Mouse (Mus musculus) liver, embryonic 14.5 days (tissue): Measurements from ENCODE around the gene Sox2. TPM values are rescaled to one million over a fixed set of nuclear protein-coding genes. Genes with fewer than 3 reads are reported as not detected.

Source experiments
- ATAC-seq: fragments of 200-750 bp; cut with Nextera tagmentation; 2 replicates; pipeline ENCODE4 v1.8.0; 2017; ENCODE audit warnings: moderate number of reproducible peaks, mild to moderate bottlenecking, moderate library complexity; ENCODE audit not compliant: insufficient read depth
- DNase-seq, 3 experiments: peaks; one replicate each; pipeline ENCODE4 v3.0.0-alpha.2; 2012 to 2013; ENCODE audit warnings: low read depth in 3 of 3, low spot score in 3 of 3
- H3K27ac ChIP-seq: fragments of 300-500 bp; sonication (generic); 2 replicates; pipeline ENCODE4 v1.5.1; 2014; ENCODE audit warnings: moderate library complexity, mild to moderate bottlenecking, control low read depth, inconsistent platforms
- H3K27me3 ChIP-seq: fragments of 300-500 bp; sonication (generic); 2 replicates; pipeline ENCODE4 v1.6.1; 2014; ENCODE audit warnings: mild to moderate bottlenecking, low read length, moderate library complexity; ENCODE audit not compliant: control insufficient read depth, insufficient read depth
- H3K36me3 ChIP-seq: fragments of 300-500 bp; sonication (generic); replicated peaks from 2 replicates; pipeline ENCODE4 v1.6.1; 2014; ENCODE audit warnings: low read depth; ENCODE audit not compliant: control insufficient read depth, insufficient read depth
- H3K4me1 ChIP-seq, 2 experiments: fragments of 200-500 bp in 1 of 2; fragments of 300-500 bp in 1 of 2; sonication (generic) in 1 of 2; replicated peaks; 2 replicates each; pipeline ENCODE4 v1.6.1; 2012 to 2014; ENCODE audit warnings: antibody characterized with exemption in 1 of 2, inconsistent platforms in 1 of 2, low read length in 1 of 2; ENCODE audit not compliant: control insufficient read depth in 2 of 2, insufficient read depth in 2 of 2
- H3K4me2 ChIP-seq: fragments of 300-500 bp; sonication (generic); 2 replicates; pipeline ENCODE4 v1.6.1; 2014; ENCODE audit warnings: low read depth, mild to moderate bottlenecking, control low read depth, moderate library complexity
- H3K4me3 ChIP-seq, 2 experiments: fragments of 200-500 bp in 1 of 2; fragments of 300-500 bp in 1 of 2; sonication (generic) in 1 of 2; 2 replicates each; pipeline ENCODE4 v1.5.1; 2012 to 2014; ENCODE audit warnings: low read depth in 2 of 2, low read length in 2 of 2, mild to moderate bottlenecking in 2 of 2, control low read depth in 1 of 2, inconsistent platforms in 1 of 2, moderate library complexity in 1 of 2; ENCODE audit not compliant: insufficient read depth in 1 of 2
- H3K9ac ChIP-seq: fragments of 300-500 bp; sonication (generic); replicated peaks from 2 replicates; pipeline ENCODE4 v1.6.1; 2014; ENCODE audit warnings: mild to moderate bottlenecking, control low read depth, moderate library complexity
- H3K9me3 ChIP-seq: fragments of 300-500 bp; sonication (generic); 2 replicates; pipeline ENCODE4 v1.6.1; 2016; ENCODE audit warnings: low read length, mixed read lengths; ENCODE audit not compliant: control insufficient read depth
- CTCF ChIP-seq: IDR thresholded peaks from 2 replicates; pipeline ENCODE4 v1.5.1; 2016; ENCODE audit warnings: antibody characterized with exemption, low read depth, control low read depth
- EP300 ChIP-seq: IDR thresholded peaks from 2 replicates; pipeline ENCODE4 v1.6.1; 2016; ENCODE audit warnings: antibody characterized with exemption, low read depth
- WGBS: fragments of 180-500 bp; shearing (Covaris S2); extraction: QIAGEN DNeasy Blood & Tissue Kit; methylation state at CpG from one replicate; pipeline ENCODE4 v1.1.7; 2014; ENCODE audit not compliant: insufficient replicate concordance; 5-methylcytosine and 5-hydroxymethylcytosine counted together
- polyA plus RNA-seq, 2 experiments: library from polyadenylated mRNA; depleted of rRNA in 1 of 2; stranded (reverse) in 1 of 2; unstranded in 1 of 2; fragments of >200 nt; fragmentation: Nextera tagmentation in 1 of 2; extraction: Ambion mirVana in 1 of 2; gene quantifications; 2 replicates each; pipeline versions ENCODE4 v1.2.1 to v1.2.3; 2012 to 2014

Gene Sox2
- polyA plus RNA-seq, 2 experiments: 0.06 TPM; not detected in 1

DNA sequence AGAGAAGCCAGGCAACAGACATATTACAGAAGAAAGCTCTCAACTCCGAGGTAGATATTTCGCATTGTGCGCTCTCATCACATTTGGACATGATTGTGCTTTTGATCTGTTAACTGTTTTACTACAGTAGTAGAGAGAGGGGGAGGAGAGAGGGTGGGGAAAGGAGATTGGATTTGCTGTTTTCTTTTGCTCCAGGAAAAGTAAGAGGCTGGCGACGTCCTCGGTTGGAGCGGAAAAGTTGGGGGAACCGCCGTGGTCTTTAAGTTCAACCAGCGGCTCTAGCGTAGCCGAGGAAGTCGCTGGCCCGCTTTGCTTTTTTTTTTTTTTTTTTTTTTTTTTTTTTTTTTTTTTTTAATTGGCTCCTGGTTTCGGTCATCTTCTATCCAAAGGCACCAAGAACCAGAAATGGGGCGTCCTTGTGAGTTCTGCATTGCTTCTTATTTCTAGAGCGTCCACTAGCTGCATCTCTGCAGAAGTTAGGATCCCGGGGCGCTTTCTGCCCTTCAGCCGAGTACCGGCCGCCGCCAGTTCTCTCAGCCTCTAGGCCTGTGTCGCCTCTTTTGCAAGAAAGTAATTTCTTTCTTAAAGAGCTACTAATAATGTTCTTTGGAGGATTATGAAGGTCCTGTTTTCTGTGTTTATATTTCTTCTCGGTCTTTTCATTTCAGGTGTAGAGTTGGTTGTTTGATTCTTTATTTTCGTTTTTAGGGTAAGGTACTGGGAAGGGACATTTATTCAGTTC is 3.2 kb downstream of the Sox2 start:
- H3K4me1 ChIP-seq: no peaks in the 10 kb centered on the region
- ATAC-seq (no peak), DNase-seq (no peak)
- no peaks in the 10 kb centered on the region for H3K9me3 ChIP-seq
- peaks cover 98% of the 10 kb centered on the region for H3K27me3 ChIP-seq
- H3K4me2 ChIP-seq: no peak overlapping the region
- TF ChIP-seq EP300 (no peak), CTCF (no peak)
- WGBS: 2% methylated on average over 26 of the region's 26 CpGs
- no peak overlapping the region for H3K9ac ChIP-seq
- H3K4me3 ChIP-seq: no peak overlapping the region
- no peaks in the 10 kb centered on the region for H3K36me3 ChIP-seq
- no peak overlapping the region for H3K27ac ChIP-seq

DNA sequence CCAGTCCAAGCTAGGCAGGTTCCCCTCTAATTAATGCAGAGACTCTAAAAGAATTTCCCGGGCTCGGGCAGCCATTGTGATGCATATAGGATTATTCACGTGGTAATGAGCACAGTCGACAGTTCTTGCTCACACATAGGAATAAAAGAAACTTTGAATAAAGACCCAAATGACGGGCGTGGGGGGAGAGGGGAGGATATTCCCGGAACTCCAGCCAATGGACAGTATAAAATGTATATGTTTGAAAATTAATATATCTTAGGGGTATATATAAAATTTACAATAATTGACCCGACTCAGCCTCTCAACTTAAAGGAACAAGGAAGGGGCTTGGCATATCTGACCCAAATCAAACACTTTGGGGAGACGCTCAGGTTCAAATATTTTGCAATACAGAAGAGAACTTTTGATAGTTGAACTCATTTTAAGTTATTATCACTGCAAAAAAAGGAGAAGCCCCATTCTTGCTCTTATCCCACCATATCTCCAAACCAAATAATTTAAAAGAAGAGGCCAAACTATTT is 3.8 kb downstream of the Sox2 start:
- WGBS: 5% methylated on average over 9 of the region's 9 CpGs
- Histone ChIP-seq H3K36me3 (no peaks in the 10 kb centered on the region), H3K4me2 (no peak overlapping the region), H3K4me3 (no peak overlapping the region), H3K27me3 (peaks cover 98% of the 10 kb centered on the region), H3K27ac (no peak overlapping the region), H3K9ac (no peak overlapping the region), H3K9me3 (no peaks in the 10 kb centered on the region), H3K4me1 (no peaks in the 10 kb centered on the region)
- DNase-seq (no peak), ATAC-seq (no peak)
- TF ChIP-seq CTCF (no peak), EP300 (no peak)

GRCm38 (mm10) chr3:34654781-34655180 is 4.6 kb downstream of the Sox2 start:
- no peak for TF ChIP-seq CTCF
- no peak for TF ChIP-seq EP300
- Histone ChIP-seq H3K4me1 (no peaks in the 10 kb centered on the region), H3K4me3 (no peak overlapping the region), H3K36me3 (no peaks in the 10 kb centered on the region), H3K4me2 (no peak overlapping the region), H3K9me3 (no peaks in the 10 kb centered on the region), H3K27ac (no peak overlapping the region), H3K27me3 (peaks cover 98% of the 10 kb centered on the region), H3K9ac (no peak overlapping the region)
- no peak for DNase-seq
- ATAC-seq: no peak
- WGBS: 17% methylated on average over 6 of the region's 6 CpGs

GRCm38 (mm10) chr3:34655311-34656075 is 5.3 kb downstream of the Sox2 start:
- H3K36me3 ChIP-seq: no peaks in the 10 kb centered on the region
- 9% methylated on average over 11 of the region's 11 CpGs for WGBS
- H3K4me1 ChIP-seq: no peaks in the 10 kb centered on the region
- ATAC-seq (no peak), DNase-seq (no peak)
- H3K4me2 ChIP-seq: no peak overlapping the region
- no peaks in the 10 kb centered on the region for H3K9me3 ChIP-seq
- TF ChIP-seq CTCF (no peak), EP300 (no peak)
- H3K27me3 ChIP-seq: peaks cover 98% of the 10 kb centered on the region
- H3K27ac ChIP-seq: no peak overlapping the region
- H3K9ac ChIP-seq: no peak overlapping the region
- H3K4me3 ChIP-seq: no peak overlapping the region

DNA sequence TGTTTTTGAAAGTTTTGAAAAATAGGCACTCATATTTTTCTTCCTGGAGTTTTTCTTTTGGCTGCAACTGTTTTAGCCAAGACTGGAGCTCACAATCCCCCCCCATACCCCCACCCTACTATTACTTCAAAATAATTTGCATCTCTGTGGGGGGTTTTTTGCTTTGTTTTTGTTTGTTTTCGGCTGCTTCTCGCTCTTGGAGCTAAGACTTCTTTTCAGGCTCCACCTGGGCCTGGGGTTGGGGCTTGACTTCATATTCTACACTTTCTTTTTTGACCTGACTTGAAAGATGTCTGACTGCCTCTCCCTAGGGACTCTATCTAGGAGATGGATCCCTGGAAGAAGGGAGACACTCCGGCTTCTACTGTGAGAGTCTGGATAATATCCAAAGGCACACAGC is 5.9 kb downstream of the Sox2 start:
- DNase-seq (no peak), ATAC-seq (no peak)
- no peak overlapping the region for H3K4me2 ChIP-seq
- 11% methylated on average over 3 of the region's 3 CpGs for WGBS
- H3K4me3 ChIP-seq: no peak overlapping the region
- TF ChIP-seq CTCF (no peak), EP300 (no peak)
- H3K9me3 ChIP-seq: no peaks in the 10 kb centered on the region
- H3K36me3 ChIP-seq: no peaks in the 10 kb centered on the region
- H3K27ac ChIP-seq: no peak overlapping the region
- H3K27me3 ChIP-seq: peaks cover 98% of the 10 kb centered on the region
- H3K9ac ChIP-seq: no peak overlapping the region
- H3K4me1 ChIP-seq: no peaks in the 10 kb centered on the region
